Mouse (Mus musculus) thymus, adult 2 months (tissue): ENCODE results near the gene Gas7.

Source experiments
- CTCF ChIP-seq: fragments of 200-500 bp; IDR thresholded peaks from 2 replicates; pipeline ENCODE4 v1.5.1; 2012; ENCODE audit warnings: mild to moderate bottlenecking, control low read depth, low read length, moderate library complexity, borderline replicate concordance; ENCODE audit not compliant: control insufficient read depth, poor library complexity, insufficient read depth; ENCODE audit errors: extremely low read depth
- POLR2A ChIP-seq: fragments of 200-500 bp; IDR thresholded peaks from 2 replicates; pipeline ENCODE4 v1.6.1; 2012; ENCODE audit warnings: mild to moderate bottlenecking, low read length, control low read depth, moderate library complexity; ENCODE audit not compliant: control insufficient read depth, poor library complexity, insufficient read depth; ENCODE audit errors: extremely low read depth

GRCm38 (mm10) chr11:67523806-67524205 lies 68.6 kb downstream of the Gas7 start:
- no peak for TF ChIP-seq CTCF
- TF ChIP-seq POLR2A: no peak
